Mouse (Mus musculus): ENCODE data around the gene Stab2.

GRCm38 (mm10) chr10:86826929-86827328 is 180.9 kb downstream of the Stab2 start:
- TF ChIP-seq CTCF (IDR thresholded peaks at IDR 0.05; ENCODE audit: low read depth) (no peak), EP300 (optimal IDR thresholded peaks at IDR 0.05) (no peak)
